Mouse (Mus musculus) WW6 (cell line): ENCODE data around the gene Hivep3.

Experiments used
- DNase-seq: peaks from one replicate; pipeline ENCODE4 v3.0.0-alpha.2; 2013; ENCODE audit warnings: low read depth, low spot score

The Hivep3 gene

DNA sequence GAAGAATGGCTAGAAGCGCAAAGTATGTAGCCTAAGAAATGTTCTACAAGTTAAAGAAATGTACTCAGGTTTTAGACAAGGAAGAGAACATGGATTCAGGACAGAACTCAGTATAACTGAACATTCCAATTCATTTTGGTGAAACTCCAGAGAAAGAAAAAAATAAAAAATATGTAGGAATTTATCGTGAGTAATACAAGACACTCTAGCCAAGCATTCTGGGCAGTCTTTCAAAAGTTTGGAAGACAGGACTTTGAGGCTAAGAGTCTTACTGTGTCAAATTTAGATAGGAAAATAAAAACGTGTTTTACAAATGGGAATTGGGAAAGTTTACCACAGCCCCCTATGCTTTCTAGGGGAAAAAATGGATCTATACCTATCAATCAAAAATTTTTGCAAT lies 350.1 kb downstream of the Hivep3 start:
- no peak for DNase-seq

- DNase-seq = no peak
These were observed 356.0 kb downstream of the Hivep3 start for GRCm38 (mm10) chr4:120089536-120089935.

GRCm38 (mm10) chr4:120091997-120092783 lies 358.6 kb downstream of the Hivep3 start:
- DNase-seq = no peak

- DNase-seq = no peak
These were observed 363.4 kb downstream of the Hivep3 start for GRCm38 (mm10) chr4:120096935-120097334.

DNA sequence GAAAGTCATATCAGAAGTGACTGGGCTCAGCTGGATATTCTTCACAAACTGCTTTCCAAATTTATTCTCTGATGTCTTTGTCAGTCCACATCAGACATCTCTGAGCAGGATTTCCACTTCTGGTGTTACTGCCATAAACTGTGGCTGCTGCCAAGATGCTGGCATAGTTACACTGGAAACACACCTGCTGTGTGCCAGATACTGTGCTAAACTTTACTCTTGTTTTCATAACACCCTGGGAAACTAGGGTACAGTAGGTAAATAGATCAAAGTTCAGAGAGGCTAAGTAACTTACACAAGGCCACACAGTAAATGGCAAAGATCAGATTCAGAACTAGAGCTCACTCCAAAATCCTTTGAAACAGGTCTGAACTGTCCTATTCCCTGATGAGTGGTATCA lies 367.6 kb downstream of the Hivep3 start:
- no peak for DNase-seq

GRCm38 (mm10) chr4:120104599-120104998 lies 371.0 kb downstream of the Hivep3 start:
- DNase-seq = no peak

DNA sequence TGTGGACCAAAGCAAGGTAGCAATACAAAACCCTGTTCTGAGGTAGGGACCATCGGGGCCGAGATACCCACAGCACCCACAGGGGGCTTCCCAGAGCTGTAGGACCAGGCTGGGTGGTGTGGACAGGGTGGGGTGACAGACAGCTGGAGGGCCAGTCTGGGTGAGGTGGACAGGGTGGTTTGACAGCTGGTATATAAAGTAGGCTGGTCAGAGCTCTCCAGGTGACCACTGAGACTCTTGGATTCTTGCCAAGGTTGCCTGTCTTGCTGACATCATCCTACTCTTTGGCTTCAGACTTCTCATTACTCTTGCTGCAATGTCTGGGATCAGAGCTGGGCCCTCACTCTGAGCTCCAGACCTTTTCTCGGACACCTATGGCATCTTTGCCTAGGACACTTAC lies 372.8 kb downstream of the Hivep3 start:
- no peak for DNase-seq

DNA sequence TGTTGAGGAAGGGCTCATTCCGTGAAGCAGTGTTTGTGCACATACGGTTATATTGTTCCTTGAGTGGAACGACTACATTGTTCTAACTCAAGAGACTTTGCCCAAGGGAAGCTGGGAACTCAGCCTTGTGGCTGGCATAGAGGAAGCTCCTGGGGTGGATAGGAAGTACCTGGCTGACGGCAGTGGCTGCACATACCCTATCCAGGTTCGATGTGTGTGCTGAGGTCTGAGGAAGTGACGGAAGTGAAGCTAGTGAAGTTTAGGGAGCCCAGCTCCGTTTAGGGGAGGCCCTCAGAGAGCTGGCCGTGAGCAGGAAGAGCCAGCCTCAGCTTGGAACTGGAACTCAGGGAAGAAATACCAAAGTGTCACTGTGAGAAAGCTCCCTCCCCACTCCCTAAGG lies 374.2 kb downstream of the Hivep3 start:
- no peak for DNase-seq

- no peak for DNase-seq
These were observed 381.9 kb downstream of the Hivep3 start for GRCm38 (mm10) chr4:120115516-120115915.

DNA sequence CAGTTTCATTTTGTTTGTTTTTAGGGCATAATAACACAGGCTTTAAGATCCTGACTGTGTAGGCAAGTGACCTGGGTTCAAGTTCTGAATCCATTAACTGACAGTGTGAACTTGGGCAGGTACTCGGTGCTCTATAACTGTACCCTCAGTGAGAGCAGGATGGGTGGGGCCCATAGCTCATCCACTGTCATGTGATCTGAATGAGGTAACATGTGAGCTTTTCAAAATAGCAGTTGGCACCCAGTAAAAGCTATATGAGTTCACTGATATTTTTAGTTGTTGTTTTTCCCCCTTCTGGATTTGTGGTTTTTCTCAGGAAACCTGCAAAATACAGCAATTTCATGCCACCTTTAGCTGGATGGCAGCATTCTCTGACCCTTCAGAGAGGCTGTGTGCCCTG lies 382.7 kb downstream of the Hivep3 start:
- no peak for DNase-seq

GRCm38 (mm10) chr4:120120276-120120675 lies 386.7 kb downstream of the Hivep3 start:
- DNase-seq = no peak

GRCm38 (mm10) chr4:120124656-120125055 lies 391.1 kb downstream of the Hivep3 start:
- DNase-seq = no peak

DNA sequence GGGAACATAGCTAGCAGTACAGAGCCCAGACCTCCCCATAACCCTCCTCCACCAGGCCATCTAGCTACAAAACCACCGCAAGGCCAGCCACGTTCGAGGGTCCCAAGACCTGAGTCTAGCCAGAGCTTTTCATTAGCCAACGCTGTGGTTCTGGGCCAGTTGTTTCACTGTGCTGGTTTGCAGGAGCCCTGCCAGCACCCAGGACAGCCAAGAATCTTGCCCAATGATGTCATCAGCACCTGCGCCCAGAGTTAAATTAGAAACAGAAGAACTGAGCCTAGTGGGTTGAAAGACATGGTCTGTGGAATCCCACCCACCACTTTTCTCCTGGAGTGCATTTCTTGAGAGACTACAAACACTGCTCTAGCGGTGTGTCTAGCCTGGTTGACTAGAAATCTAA lies 392.5 kb downstream of the Hivep3 start:
- DNase-seq = no peak

- DNase-seq = no peak
These were observed 393.7 kb downstream of the Hivep3 start for GRCm38 (mm10) chr4:120127333-120127732.

GRCm38 (mm10) chr4:120128033-120128432 lies 394.4 kb downstream of the Hivep3 start:
- DNase-seq = no peak

DNA sequence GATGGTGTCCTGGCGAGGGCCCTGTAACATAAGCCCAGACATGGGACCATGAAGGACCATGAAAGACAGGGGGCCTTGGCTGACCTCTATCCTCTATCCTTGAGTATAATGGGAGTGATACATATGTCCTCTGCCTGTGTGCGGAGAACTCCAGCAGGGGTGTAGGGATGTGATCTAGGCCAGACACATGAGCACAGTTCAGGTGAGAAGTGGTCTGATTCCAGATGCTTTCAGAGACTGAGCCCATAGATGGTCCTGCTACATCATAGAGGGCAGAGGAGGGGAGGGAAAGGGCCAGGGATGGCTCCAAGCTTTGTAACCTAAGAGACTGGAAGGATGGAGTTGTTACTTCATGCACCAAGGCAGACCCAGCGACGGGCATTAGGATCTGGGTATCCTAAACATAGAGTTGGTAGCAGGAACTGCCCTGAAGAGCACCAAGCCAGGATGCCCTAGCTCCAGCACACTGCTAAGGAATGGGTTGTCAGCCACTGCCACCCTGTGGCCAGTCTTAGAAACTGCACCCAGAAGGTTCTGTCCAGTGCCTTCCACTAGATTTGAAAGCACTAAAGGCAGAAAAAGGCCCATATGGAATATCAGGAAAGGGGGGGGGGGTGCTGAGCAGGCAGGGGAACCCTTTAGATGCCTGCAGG lies 395.8 kb downstream of the Hivep3 start:
- DNase-seq = no peak

DNA sequence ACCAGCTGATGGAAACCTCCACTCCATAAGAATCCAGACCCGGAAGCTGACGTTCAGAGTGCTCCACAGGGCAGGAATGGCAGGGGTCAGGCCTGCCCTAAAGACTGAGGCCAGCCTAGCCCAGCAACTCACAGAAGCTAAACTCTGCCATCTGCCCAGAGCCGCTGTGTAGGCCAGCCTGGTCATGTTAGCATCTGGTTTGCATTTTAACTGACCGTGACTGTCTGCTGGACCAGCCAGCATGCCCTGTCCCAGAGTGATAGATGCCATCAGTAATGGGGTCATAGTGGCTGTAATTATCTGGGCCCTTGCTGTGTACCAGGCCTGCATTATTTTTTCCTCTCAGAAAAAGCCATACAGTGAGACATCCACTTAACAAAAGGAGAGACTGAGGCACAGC lies 397.3 kb downstream of the Hivep3 start:
- DNase-seq = no peak

- no peak for DNase-seq
These were observed 398.0 kb downstream of the Hivep3 start for GRCm38 (mm10) chr4:120131441-120132220.

DNA sequence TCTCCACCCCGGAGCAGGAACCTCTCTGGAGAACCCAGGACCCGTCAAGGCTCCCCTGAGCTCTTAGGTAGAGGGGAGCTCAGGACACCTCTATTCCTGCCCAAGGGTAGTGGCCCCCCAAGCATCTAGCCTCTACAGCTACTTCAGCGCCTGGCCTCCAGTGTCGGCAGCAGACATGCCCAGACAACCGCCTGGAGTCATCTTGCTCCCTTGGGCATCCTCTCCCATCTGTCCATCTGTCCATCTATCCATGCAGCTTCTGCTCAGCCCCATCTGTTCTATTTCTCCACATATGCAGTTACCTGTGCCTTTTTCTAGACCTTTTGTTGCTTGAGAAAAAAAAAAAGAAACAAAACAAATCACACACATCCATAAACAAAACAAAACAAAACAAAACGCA lies 400.6 kb downstream of the Hivep3 start:
- no peak for DNase-seq

- DNase-seq = no peak
These were observed 408.2 kb downstream of the Hivep3 start for GRCm38 (mm10) chr4:120141810-120142209.

GRCm38 (mm10) chr4:120142905-120143304 lies 409.3 kb downstream of the Hivep3 start:
- no peak for DNase-seq

DNA sequence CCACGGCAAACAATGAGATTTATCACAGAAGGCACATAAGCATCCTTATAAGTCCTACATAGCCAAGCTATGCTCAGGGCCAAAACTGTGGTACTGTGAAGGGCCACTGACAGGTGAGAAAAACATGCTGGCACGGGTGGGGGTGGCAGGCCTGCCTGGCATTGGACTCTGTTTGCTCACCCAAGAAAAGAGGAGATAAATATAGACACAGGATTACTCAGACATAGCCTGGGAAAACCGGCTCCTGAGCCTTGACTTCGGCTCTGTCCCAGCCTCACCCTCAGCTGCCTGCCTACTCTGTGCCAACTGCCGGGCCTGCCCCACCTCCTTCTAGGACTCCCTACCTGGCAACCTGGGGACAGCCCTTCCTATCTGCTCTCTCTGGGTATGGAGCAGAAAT lies 410.8 kb downstream of the Hivep3 start:
- no peak for DNase-seq

DNA sequence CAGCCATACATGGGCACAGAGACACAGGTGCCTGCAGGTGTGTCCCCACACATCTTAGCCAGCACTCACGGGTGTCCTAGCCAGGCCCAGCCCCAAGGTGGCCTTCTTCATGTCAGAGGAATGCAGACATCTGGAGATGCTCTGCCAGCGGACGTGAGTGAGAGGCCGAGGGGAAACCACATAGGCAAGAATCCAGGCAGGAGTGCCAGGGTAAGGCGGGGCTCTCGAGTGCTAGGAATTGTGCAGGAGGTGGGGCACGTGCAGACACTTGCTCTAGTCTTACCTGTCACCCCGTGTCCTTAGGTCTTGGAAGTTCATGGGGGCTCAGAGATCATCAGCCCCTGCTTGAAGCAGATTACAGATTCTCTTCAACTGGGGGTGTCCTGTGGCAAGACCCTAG lies 412.3 kb downstream of the Hivep3 start:
- DNase-seq = no peak
